Mouse (Mus musculus): Measurements from ENCODE around the gene Dbp.

DNA sequence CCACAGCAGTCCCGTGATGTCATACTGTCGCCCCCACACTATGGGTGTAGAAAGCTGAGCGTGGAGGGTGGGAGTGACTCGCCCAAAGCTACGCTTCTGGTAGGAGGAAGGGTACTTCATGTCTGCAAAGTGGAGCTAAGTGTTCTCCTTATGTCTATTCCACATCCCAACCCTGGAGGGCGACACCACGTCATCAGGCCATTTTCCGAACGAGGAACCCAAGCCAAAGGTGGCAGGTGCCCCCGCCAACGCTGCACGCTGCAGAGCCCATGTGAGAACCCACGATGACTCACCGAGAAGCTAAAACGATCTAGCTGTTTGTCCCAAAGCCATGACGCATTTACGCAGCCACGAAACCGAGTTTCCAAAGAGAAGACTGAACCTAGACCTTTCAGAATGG lies 37.5 kb downstream of the Dbp start:
- TF ChIP-seq EP300 (IDR thresholded peaks at IDR 0.05; ENCODE audit: low read depth), result no peak
- peak; percentile 35 for TF ChIP-seq CTCF (IDR thresholded peaks at IDR 0.05; ENCODE audit: low read depth)

Data from liver, postnatal 0 days (tissue).